Mouse (Mus musculus) frontal cortex, postnatal 10 days (tissue): ENCODE measurements around the gene Gm9837.

Source experiments
- DNase-seq, 2 experiments: peaks; one replicate each; pipeline ENCODE4 v3.0.0; 2022; ENCODE audit warnings: low spot score in 2 of 2, mixed read lengths in 1 of 2

Gene Gm9837

GRCm38 (mm10) chr11:53425711-53426255 is 44.5 kb downstream of the Gm9837 start:
- no peak for DNase-seq

GRCm38 (mm10) chr11:53425251-53425650 is 45.0 kb downstream of the Gm9837 start:
- DNase-seq: no peak

GRCm38 (mm10) chr11:53424826-53425225 is 45.5 kb downstream of the Gm9837 start:
- no peak for DNase-seq

- DNase-seq: no peak
Observed at GRCm38 (mm10) chr11:53423036-53423435, 47.2 kb downstream of the Gm9837 start, which contains the start of gene Leap2. Gene Leap2 (minus strand): TSS chr11:53423170.
